ENCODE assay signal across 19 mouse cellular contexts in genomic region chr17:78084419-78084818, GRCm38 (mm10).
DNase-seq lines count a peak whose midpoint lies in the region; ATAC-seq lines count a peak whose summit lies in the region.
"Had no signal": no experiment of that assay in that cellular context is flagged by ENCODE, and none has a peak within 500 bp of the region (broad histone marks: within the 10 kb centered on the region; RNA-seq: fewer than 3 reads in every experiment).

No protein-coding gene starts in this region.

- H3K36me3 ChIP-seq in hindbrain, embryonic 16.5 days (ENCODE audit: control insufficient read depth, insufficient read depth, low read length) = no peaks in the 10 kb centered on the region
- H3K36me3 ChIP-seq in hindbrain, embryonic 13.5 days = no peaks in the 10 kb centered on the region
- H3K36me3 ChIP-seq in midbrain, embryonic 13.5 days = no peaks in the 10 kb centered on the region
- H3K36me3 ChIP-seq in midbrain, embryonic 15.5 days (replicated peaks) = no peaks in the 10 kb centered on the region
- no peaks in the 10 kb centered on the region for H3K36me3 ChIP-seq in intestine, embryonic 16.5 days (ENCODE audit: control insufficient read depth, insufficient read depth, low read length)
- H3K36me3 ChIP-seq: embryonic facial prominence, embryonic 15.5 days; limb, embryonic 12.5 days; liver, embryonic 12.5 days; lung, embryonic 15.5 days; neural tube, embryonic 13.5 days had no signal

- peak; percentile 50; the same call in 1 of the 2 replicates for ATAC-seq in hindbrain, embryonic 16.5 days
- ATAC-seq in hindbrain, embryonic 13.5 days (ENCODE audit: low FRiP score) = no peak
- peak; percentile 53; the same call in 1 of the 2 replicates for ATAC-seq in midbrain, embryonic 13.5 days
- no peak for ATAC-seq in midbrain, embryonic 15.5 days (replicated peaks)
- ATAC-seq in intestine, embryonic 16.5 days = peak; percentile 89
- ATAC-seq: liver, embryonic 12.5 days had no signal

- H3K9ac ChIP-seq in hindbrain, embryonic 16.5 days (ENCODE audit: low read depth, low read length) = no peak overlapping the region
- H3K9ac ChIP-seq in hindbrain, embryonic 13.5 days = no peak overlapping the region
- no peak overlapping the region for H3K9ac ChIP-seq in midbrain, embryonic 13.5 days (replicated peaks)
- no peak overlapping the region for H3K9ac ChIP-seq in midbrain, embryonic 15.5 days
- H3K9ac ChIP-seq in intestine, embryonic 16.5 days (ENCODE audit: low read depth, low read length) = no peak overlapping the region
- H3K9ac ChIP-seq: embryonic facial prominence, embryonic 15.5 days; limb, embryonic 12.5 days; liver, embryonic 12.5 days; lung, embryonic 15.5 days; neural tube, embryonic 13.5 days had no signal

- DNase-seq in ovary, postnatal 14 days (ENCODE audit: low spot score) = peak; percentile 1
- DNase-seq in heart, adult 18-20 months = no peak
- DNase-seq: adrenal gland, adult 2 months; cerebellum, adult 11 months; gastrocnemius, postnatal 36 days; kidney, adult 11 months; right cerebral cortex, postnatal 4 days; thymus, postnatal 14 days had no signal

- no peaks in the 10 kb centered on the region for H3K4me1 ChIP-seq in hindbrain, embryonic 16.5 days (ENCODE audit: control insufficient read depth, insufficient read depth, low read depth, low read length)
- H3K4me1 ChIP-seq in hindbrain, embryonic 13.5 days (replicated peaks) = no peaks in the 10 kb centered on the region
- no peaks in the 10 kb centered on the region for H3K4me1 ChIP-seq in midbrain, embryonic 13.5 days (replicated peaks)
- no peaks in the 10 kb centered on the region for H3K4me1 ChIP-seq in midbrain, embryonic 15.5 days
- peaks cover 4% of the 10 kb centered on the region; the same call in 1 of the 2 replicates for H3K4me1 ChIP-seq in intestine, embryonic 16.5 days (ENCODE audit: control insufficient read depth, insufficient read depth, low read length)
- H3K4me1 ChIP-seq: embryonic facial prominence, embryonic 15.5 days; limb, embryonic 12.5 days; liver, embryonic 12.5 days; lung, embryonic 15.5 days; megakaryocyte, embryonic 14.5 days; neural tube, embryonic 13.5 days had no signal

- H3K27me3 ChIP-seq in hindbrain, embryonic 16.5 days (replicated peaks; ENCODE audit: control insufficient read depth, insufficient read depth, low read length) = no peaks in the 10 kb centered on the region
- H3K27me3 ChIP-seq in hindbrain, embryonic 13.5 days = no peaks in the 10 kb centered on the region
- no peaks in the 10 kb centered on the region for H3K27me3 ChIP-seq in midbrain, embryonic 13.5 days
- no peaks in the 10 kb centered on the region for H3K27me3 ChIP-seq in midbrain, embryonic 15.5 days (replicated peaks)
- no peaks in the 10 kb centered on the region for H3K27me3 ChIP-seq in intestine, embryonic 16.5 days (replicated peaks; ENCODE audit: control insufficient read depth, insufficient read depth, low read length)
- H3K27me3 ChIP-seq: embryonic facial prominence, embryonic 15.5 days; limb, embryonic 12.5 days; liver, embryonic 12.5 days; lung, embryonic 15.5 days; megakaryocyte, embryonic 14.5 days; neural tube, embryonic 13.5 days had no signal

- H3K4me2 ChIP-seq in hindbrain, embryonic 16.5 days (ENCODE audit: low read length) = no peak overlapping the region
- no peak overlapping the region for H3K4me2 ChIP-seq in hindbrain, embryonic 13.5 days
- no peak overlapping the region for H3K4me2 ChIP-seq in midbrain, embryonic 13.5 days (replicated peaks)
- H3K4me2 ChIP-seq in midbrain, embryonic 15.5 days = no peak overlapping the region
- H3K4me2 ChIP-seq in intestine, embryonic 16.5 days (ENCODE audit: low read depth, low read length) = no peak overlapping the region
- H3K4me2 ChIP-seq: embryonic facial prominence, embryonic 15.5 days; limb, embryonic 12.5 days; liver, embryonic 12.5 days; lung, embryonic 15.5 days; neural tube, embryonic 13.5 days had no signal

- 31% methylated on average over 4 of the region's 4 CpGs for WGBS in hindbrain, embryonic 16.5 days
- 46% methylated on average over 4 of the region's 4 CpGs for WGBS in hindbrain, embryonic 13.5 days
- 36% methylated on average over 4 of the region's 4 CpGs for WGBS in midbrain, embryonic 13.5 days
- WGBS in midbrain, embryonic 15.5 days = 26% methylated on average over 4 of the region's 4 CpGs
- WGBS in intestine, embryonic 16.5 days = 18% methylated on average over 4 of the region's 4 CpGs

- H3K27ac ChIP-seq in hindbrain, embryonic 16.5 days (ENCODE audit: low read depth, low read length) = no peak overlapping the region
- H3K27ac ChIP-seq in hindbrain, embryonic 13.5 days = no peak overlapping the region
- H3K27ac ChIP-seq in midbrain, embryonic 13.5 days = no peak overlapping the region
- no peak overlapping the region for H3K27ac ChIP-seq in midbrain, embryonic 15.5 days
- no peak overlapping the region for H3K27ac ChIP-seq in intestine, embryonic 16.5 days (ENCODE audit: low read length)
- H3K27ac ChIP-seq: embryonic facial prominence, embryonic 15.5 days; limb, embryonic 12.5 days; liver, embryonic 12.5 days; lung, embryonic 15.5 days; neural tube, embryonic 13.5 days had no signal

- H3K9me3 ChIP-seq in hindbrain, embryonic 16.5 days (ENCODE audit: control insufficient read depth, low read length) = no peaks in the 10 kb centered on the region
- H3K9me3 ChIP-seq in hindbrain, embryonic 13.5 days = no peaks in the 10 kb centered on the region
- no peaks in the 10 kb centered on the region for H3K9me3 ChIP-seq in midbrain, embryonic 13.5 days
- no peaks in the 10 kb centered on the region for H3K9me3 ChIP-seq in midbrain, embryonic 15.5 days
- H3K9me3 ChIP-seq in intestine, embryonic 16.5 days (ENCODE audit: control insufficient read depth, low read length) = no peaks in the 10 kb centered on the region
- H3K9me3 ChIP-seq: embryonic facial prominence, embryonic 15.5 days; limb, embryonic 12.5 days; liver, embryonic 12.5 days; lung, embryonic 15.5 days; megakaryocyte, embryonic 14.5 days; neural tube, embryonic 13.5 days had no signal

- H3K4me3 ChIP-seq in hindbrain, embryonic 16.5 days (ENCODE audit: low read length) = no peak overlapping the region
- no peak overlapping the region for H3K4me3 ChIP-seq in hindbrain, embryonic 13.5 days
- no peak overlapping the region for H3K4me3 ChIP-seq in midbrain, embryonic 13.5 days (replicated peaks)
- no peak overlapping the region for H3K4me3 ChIP-seq in midbrain, embryonic 15.5 days
- no peak overlapping the region for H3K4me3 ChIP-seq in intestine, embryonic 16.5 days (ENCODE audit: low read length)
- H3K4me3 ChIP-seq: embryonic facial prominence, embryonic 15.5 days; limb, embryonic 12.5 days; liver, embryonic 12.5 days; lung, embryonic 15.5 days; megakaryocyte, embryonic 14.5 days; neural tube, embryonic 13.5 days had no signal

Comparison
In these comparisons a context has a peak if more than half of its experiments do, and no peak if none do; other contexts are left out.
1. ATAC-seq: peak in hindbrain, embryonic 16.5 days (single experiment), midbrain, embryonic 13.5 days (single experiment) and intestine, embryonic 16.5 days (single experiment); none in hindbrain, embryonic 13.5 days (single experiment) and midbrain, embryonic 15.5 days (single experiment).